Comparison of ENCODE assay signal across 12 mouse cellular contexts in genomic region chr8:87831116-87831515, GRCm38 (mm10).
A peak's percentile ranks its signal among the peaks of the same experiment; 100 is the strongest.
DNase-seq lines count a peak whose midpoint lies in the region; ATAC-seq lines count a peak whose summit lies in the region.
"Had no signal": no experiment of that assay in that cellular context is flagged by ENCODE, and none has a peak within 500 bp of the region (broad histone marks: within the 10 kb centered on the region; RNA-seq: fewer than 3 reads in every experiment).

No protein-coding gene starts in this region.

- DNase-seq in liver, embryonic 11.5 days (ENCODE audit: low spot score), result no peak
- peak; percentile 38 for DNase-seq in embryonic facial prominence, embryonic 14.5 days (ENCODE audit: low spot score)
- peak; percentile 70 for DNase-seq in limb, embryonic 11.5 days (ENCODE audit: low spot score)
- DNase-seq in retina, embryonic 14.5 days (ENCODE audit: low spot score), result peak; percentile 60
- no peak for DNase-seq in spleen, adult 12 weeks (ENCODE audit: low spot score)
- DNase-seq in gastrocnemius, postnatal 4 days (ENCODE audit: low spot score in 2 of 2), result no peak
- DNase-seq: adrenal gland, postnatal 36 days; gastrocnemius, postnatal 36 days; liver, embryonic 13.5 days; spleen, adult 18-20 months had no signal

- H3K27ac ChIP-seq in liver, embryonic 11.5 days (ENCODE audit: low read depth, low read length), result peak overlapping the region; percentile 32; the same call in 1 of the 2 replicates
- no peak overlapping the region for H3K27ac ChIP-seq in liver, embryonic 12.5 days
- 0 out of 2 replicates have a peak overlapping the region, but pooled peaks have one; percentile 28 for H3K27ac ChIP-seq in embryonic facial prominence, embryonic 14.5 days (replicated peaks; ENCODE audit: low read depth, low read length)
- peak overlapping the region; percentile 96 for H3K27ac ChIP-seq in limb, embryonic 11.5 days (replicated peaks; ENCODE audit: low read depth, low read length)
- H3K27ac ChIP-seq: liver, embryonic 13.5 days had no signal

- H3K27me3 ChIP-seq in liver, embryonic 11.5 days (replicated peaks; ENCODE audit: control insufficient read depth, insufficient read depth, low read length), result peaks cover 3% of the 10 kb centered on the region; the same call in 1 of the 2 replicates
- H3K27me3 ChIP-seq in liver, embryonic 12.5 days (replicated peaks), result peaks cover 28% of the 10 kb centered on the region
- H3K27me3 ChIP-seq in embryonic facial prominence, embryonic 14.5 days (replicated peaks; ENCODE audit: control insufficient read depth, insufficient read depth, low read length), result no peaks in the 10 kb centered on the region
- no peaks in the 10 kb centered on the region for H3K27me3 ChIP-seq in limb, embryonic 11.5 days (ENCODE audit: control insufficient read depth, insufficient read depth, low read length)
- H3K27me3 ChIP-seq: liver, embryonic 13.5 days had no signal

- peaks cover 25% of the 10 kb centered on the region for H3K4me1 ChIP-seq in liver, embryonic 11.5 days (replicated peaks; ENCODE audit: control insufficient read depth, insufficient read depth, low read length)
- H3K4me1 ChIP-seq in liver, embryonic 12.5 days, result peaks cover 21% of the 10 kb centered on the region; the same call in 1 of the 2 replicates
- peaks cover 61% of the 10 kb centered on the region for H3K4me1 ChIP-seq in embryonic facial prominence, embryonic 14.5 days (ENCODE audit: control insufficient read depth, insufficient read depth, low read length)
- peaks cover 65% of the 10 kb centered on the region for H3K4me1 ChIP-seq in limb, embryonic 11.5 days (ENCODE audit: control insufficient read depth, insufficient read depth, low read length)

- H3K9me3 ChIP-seq in liver, embryonic 11.5 days (ENCODE audit: control insufficient read depth, low read length), result no peaks in the 10 kb centered on the region
- H3K9me3 ChIP-seq in liver, embryonic 12.5 days (replicated peaks), result no peaks in the 10 kb centered on the region
- no peaks in the 10 kb centered on the region for H3K9me3 ChIP-seq in embryonic facial prominence, embryonic 14.5 days (ENCODE audit: control insufficient read depth, low read length)
- H3K9me3 ChIP-seq in limb, embryonic 11.5 days (ENCODE audit: control insufficient read depth, low read length), result no peaks in the 10 kb centered on the region
- H3K9me3 ChIP-seq: liver, embryonic 13.5 days had no signal

- H3K4me2 ChIP-seq in liver, embryonic 11.5 days, result no peak overlapping the region
- no peak overlapping the region for H3K4me2 ChIP-seq in liver, embryonic 12.5 days
- no peak overlapping the region for H3K4me2 ChIP-seq in embryonic facial prominence, embryonic 14.5 days (ENCODE audit: low read depth, low read length)
- H3K4me2 ChIP-seq in limb, embryonic 11.5 days (ENCODE audit: low read depth, severe bottlenecking), result peak overlapping the region; percentile 20; the same call in 1 of the 2 replicates
- H3K4me2 ChIP-seq: liver, embryonic 13.5 days had no signal

- no peak for ATAC-seq in liver, embryonic 11.5 days (replicated peaks; ENCODE audit: low FRiP score)
- no peak for ATAC-seq in liver, embryonic 12.5 days
- 0 out of 2 replicates have a peak, but pooled peaks have one; percentile 3 for ATAC-seq in embryonic facial prominence, embryonic 14.5 days (ENCODE audit: low read depth)
- peak; percentile 11 for ATAC-seq in limb, embryonic 11.5 days (ENCODE audit: insufficient number of reproducible peaks, low FRiP score, low TSS enrichment, low read depth)

- no peak overlapping the region for H3K9ac ChIP-seq in liver, embryonic 11.5 days (ENCODE audit: low read depth, low read length)
- no peak overlapping the region for H3K9ac ChIP-seq in liver, embryonic 12.5 days
- H3K9ac ChIP-seq in embryonic facial prominence, embryonic 14.5 days (ENCODE audit: low read depth, low read length), result peak overlapping the region; percentile 25; the same call in 1 of the 2 replicates
- H3K9ac ChIP-seq in limb, embryonic 11.5 days (ENCODE audit: low read length), result peak overlapping the region; percentile 37; the same call in 1 of the 2 replicates
- H3K9ac ChIP-seq: liver, embryonic 13.5 days had no signal

- 38% methylated on average over 9 of the region's 9 CpGs for WGBS in liver, embryonic 11.5 days
- WGBS in liver, embryonic 12.5 days (ENCODE audit: insufficient replicate concordance), result 35% methylated on average over 9 of the region's 9 CpGs
- 21% methylated on average over 9 of the region's 9 CpGs for WGBS in embryonic facial prominence, embryonic 14.5 days
- 2% methylated on average over 9 of the region's 9 CpGs for WGBS in limb, embryonic 11.5 days

- H3K4me3 ChIP-seq in liver, embryonic 11.5 days (ENCODE audit: low read depth, low read length), result no peak overlapping the region
- no peak overlapping the region for H3K4me3 ChIP-seq in liver, embryonic 12.5 days
- H3K4me3 ChIP-seq in embryonic facial prominence, embryonic 14.5 days (ENCODE audit: low read depth, low read length), result no peak overlapping the region
- no peak overlapping the region for H3K4me3 ChIP-seq in limb, embryonic 11.5 days (ENCODE audit: low read depth, low read length)
- H3K4me3 ChIP-seq: liver, embryonic 13.5 days; myocyte had no signal

- H3K36me3 ChIP-seq in liver, embryonic 11.5 days (ENCODE audit: control insufficient read depth, insufficient read depth, low read length), result no peaks in the 10 kb centered on the region
- no peaks in the 10 kb centered on the region for H3K36me3 ChIP-seq in liver, embryonic 12.5 days
- no peaks in the 10 kb centered on the region for H3K36me3 ChIP-seq in embryonic facial prominence, embryonic 14.5 days (ENCODE audit: control insufficient read depth, insufficient read depth, low read length)
- H3K36me3 ChIP-seq in limb, embryonic 11.5 days (ENCODE audit: control insufficient read depth, insufficient read depth, low read length), result no peaks in the 10 kb centered on the region
- H3K36me3 ChIP-seq: liver, embryonic 13.5 days had no signal

Comparison
In these comparisons a context has a peak if more than half of its experiments do, and no peak if none do; other contexts are left out.
1. ATAC-seq: peak in embryonic facial prominence, embryonic 14.5 days (single experiment) and limb, embryonic 11.5 days (single experiment); none in liver, embryonic 11.5 days (single experiment) and liver, embryonic 12.5 days (single experiment).
2. DNase-seq: peak in embryonic facial prominence, embryonic 14.5 days (single experiment), limb, embryonic 11.5 days (single experiment) and retina, embryonic 14.5 days (single experiment); none in liver, embryonic 11.5 days (single experiment), spleen, adult 12 weeks (single experiment) and gastrocnemius, postnatal 4 days (0 of 2).
3. H3K9ac ChIP-seq: peak in embryonic facial prominence, embryonic 14.5 days (single experiment) and limb, embryonic 11.5 days (single experiment); none in liver, embryonic 11.5 days (single experiment) and liver, embryonic 12.5 days (single experiment).